Mouse (Mus musculus) adrenal gland, postnatal 4 days (tissue): Measurements from ENCODE around the gene Olfr643. TPM values are rescaled to one million over a fixed set of nuclear protein-coding genes. Genes with fewer than 3 reads are reported as not detected.
"Not testable (repeated sequence)": the region's sequence is repeated elsewhere in the genome, so short reads cannot be mapped to it uniquely, and the experiment has no call there.

ENCODE experiments used
- DNase-seq, 2 experiments: peaks; one replicate each; pipeline ENCODE4 v3.0.0; 2021 to 2022; ENCODE audit warnings: low spot score in 2 of 2, mixed read lengths in 2 of 2
- total RNA-seq, 2 experiments: library from RNA; stranded (reverse); gene quantifications; 2 replicates each; pipeline ENCODE4 v1.2.3; 2021

Olfr643 gene
- total RNA-seq, 2 experiments from 2014 or later, result not detected

DNA sequence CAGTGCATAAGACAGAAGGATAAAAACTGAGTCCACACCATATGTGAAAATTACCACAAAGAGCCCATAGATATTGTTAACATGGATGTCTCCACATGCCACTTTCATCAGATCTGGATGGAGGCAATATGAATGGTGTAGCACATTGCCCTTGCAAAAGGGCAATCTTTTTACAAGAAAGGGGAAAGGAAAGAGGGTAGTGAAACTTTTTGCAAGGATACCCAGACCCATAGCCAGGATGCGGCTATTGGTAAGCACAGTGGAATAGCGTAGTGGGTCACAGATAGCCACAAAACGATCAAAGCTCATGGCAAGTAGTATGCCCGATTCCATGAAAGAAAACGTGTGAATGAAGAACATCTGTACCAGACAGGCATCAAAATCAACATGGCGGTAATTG is 115.6 kb downstream of the Olfr643 start:
- DNase-seq, result no peak

DNA sequence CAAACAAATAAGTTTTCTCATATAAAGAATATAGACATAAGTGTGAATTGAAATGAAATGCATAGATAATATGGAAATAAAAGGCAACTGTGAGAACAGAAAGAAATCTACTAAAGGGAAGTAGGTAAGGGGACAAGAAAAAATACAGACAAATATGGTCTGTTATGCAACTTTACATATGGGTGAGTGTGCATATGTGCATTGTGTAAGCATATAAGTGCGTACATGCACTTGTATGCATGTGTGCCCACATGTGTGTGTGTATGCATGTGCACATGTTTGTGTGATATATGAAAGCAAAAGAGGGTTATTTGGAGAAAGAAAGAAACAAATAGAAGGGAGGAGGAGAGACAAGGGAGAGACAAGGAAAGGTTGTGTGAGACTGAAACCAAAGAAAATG is 118.3 kb downstream of the Olfr643 start:
- no peak for DNase-seq

DNA sequence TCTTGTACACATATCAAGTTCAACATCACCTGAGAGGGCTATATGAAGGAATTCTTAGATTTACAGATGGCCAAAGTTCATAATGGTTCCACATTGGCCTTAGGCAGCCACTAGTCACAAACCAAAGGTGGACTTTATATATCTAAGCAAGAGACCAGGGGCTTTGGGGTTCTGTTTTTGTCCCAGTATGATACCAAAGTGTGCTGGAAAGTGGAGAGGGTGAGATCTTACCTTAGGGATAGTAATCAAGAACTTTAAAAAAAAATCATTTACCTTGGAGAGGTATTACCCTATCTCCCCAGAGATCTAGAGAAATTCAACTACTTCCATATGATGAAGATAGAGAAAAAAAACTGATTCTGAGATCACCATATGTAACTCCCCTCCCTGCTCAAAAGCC is 120.0 kb downstream of the Olfr643 start, which contains the start of gene Olfr639:
Gene Olfr639 (minus strand): TSS at position 101 of the 400 bp plus-strand sequence.
- no peak for DNase-seq

DNA sequence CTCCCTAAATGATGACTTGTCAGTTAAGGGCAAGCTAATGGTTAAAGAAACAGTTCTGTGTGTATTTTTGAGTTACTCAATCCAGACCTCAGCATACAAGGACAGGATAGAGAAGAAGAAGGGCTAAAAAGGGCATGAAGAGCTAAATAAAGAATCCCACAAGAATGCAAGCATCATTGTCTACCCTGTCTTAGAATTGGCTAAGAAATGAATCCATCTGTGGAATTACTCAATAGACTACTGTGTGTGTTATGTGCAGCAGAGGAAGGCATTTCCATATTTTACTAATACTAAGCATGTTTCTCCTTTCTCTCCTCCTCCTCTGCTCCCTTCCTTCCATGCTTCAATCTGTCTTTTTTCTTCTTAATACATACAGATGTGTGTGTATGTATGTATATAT is 138.1 kb downstream of the Olfr643 start:
- DNase-seq, result no peak

DNA sequence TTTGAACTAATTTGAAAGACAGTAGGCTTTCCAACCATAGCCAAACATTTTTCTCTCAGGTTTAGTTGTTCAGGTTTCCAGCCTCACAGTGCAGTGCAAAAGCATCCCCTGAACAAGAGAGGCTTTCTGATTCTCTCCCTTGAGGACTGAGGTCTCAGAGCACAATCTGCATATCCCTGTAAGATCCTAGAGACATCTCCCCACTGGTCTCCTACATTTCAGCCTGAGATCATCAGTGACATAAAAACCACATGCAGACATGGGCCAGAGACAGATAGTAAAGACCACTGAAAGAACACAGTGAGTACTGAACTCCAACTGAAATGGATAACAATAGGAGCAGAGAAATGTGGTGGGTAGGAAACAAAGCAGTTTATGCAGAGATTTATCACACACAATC is 138.8 kb downstream of the Olfr643 start, which contains the start of gene Olfr638:
Gene Olfr638 (plus strand): TSS at position 301 of the 400 bp plus-strand sequence.
- DNase-seq, result no peak

DNA sequence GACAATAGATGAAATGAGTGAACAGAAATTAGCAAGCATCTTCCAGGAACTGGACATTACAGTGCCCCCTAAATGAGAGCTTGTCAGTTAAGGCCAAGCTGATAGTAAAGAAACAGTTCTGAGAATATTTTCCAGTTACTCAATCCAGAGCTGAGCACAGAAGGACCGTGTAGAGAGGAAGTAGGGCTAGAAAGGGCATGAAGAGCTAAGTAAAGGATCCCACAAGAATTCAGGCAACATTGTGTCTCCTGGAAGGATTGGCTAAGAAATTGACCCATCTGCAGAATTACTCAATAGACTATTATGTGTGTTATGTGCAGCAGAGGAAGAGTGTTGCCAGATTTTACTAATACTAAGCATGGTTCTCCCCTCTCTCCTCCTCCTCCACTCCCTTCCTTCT is 165.4 kb downstream of the Olfr643 start:
- no peak for DNase-seq

DNA sequence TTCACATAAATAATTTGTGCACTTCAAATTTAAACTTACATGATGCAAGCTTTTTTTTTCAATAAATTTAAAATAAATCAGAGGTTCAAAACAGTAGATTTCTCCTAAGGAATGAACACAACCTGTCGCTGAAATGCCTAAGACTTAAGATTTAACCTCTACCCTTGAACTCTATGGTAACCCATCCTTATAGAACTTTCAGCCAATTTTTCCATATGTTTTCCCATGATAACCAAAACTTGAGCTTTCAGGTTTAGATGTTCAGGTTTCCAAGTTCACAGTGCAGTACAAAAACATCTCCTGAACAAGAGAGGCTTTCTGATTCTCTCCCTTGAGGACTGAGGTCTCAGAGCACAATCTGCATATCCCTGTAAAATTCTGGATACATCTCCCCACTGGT is 166.4 kb downstream of the Olfr643 start, which contains the start of gene Olfr635:
Gene Olfr635 (plus strand): TSS at position 301 of the 400 bp plus-strand sequence.
- DNase-seq, result no peak

DNA sequence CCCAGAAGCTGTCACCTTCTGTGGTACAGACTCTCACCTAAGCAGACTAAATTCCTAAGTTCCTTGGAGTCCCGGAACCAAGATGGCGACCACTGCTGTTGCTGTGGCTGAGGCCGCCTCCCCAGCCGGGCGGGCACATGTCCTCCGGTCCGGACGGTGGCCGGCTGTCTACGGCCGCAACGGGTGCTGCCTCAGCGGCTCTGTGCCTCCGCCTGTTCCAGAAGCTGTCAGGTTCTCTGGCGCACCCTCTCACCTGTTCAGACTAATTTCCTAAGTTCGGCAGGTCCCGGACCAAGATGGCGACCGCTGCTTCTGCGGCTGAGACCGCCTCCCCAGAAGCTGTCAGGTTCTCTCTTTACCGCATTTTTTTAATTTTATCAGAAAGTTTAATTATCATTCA is 170.3 kb downstream of the Olfr643 start:
- not testable (repeated sequence) for DNase-seq

Other genes starting within 250 kb of the Olfr643 start
- not detected for gene Olfr64, start 242.9 kb downstream of the Olfr643 start, total RNA-seq
- gene Olfr65, start 233.9 kb downstream of the Olfr643 start, total RNA-seq, result not detected
- gene Olfr631, start 208.6 kb downstream of the Olfr643 start, total RNA-seq, result not detected
- not detected for gene Olfr632, start 203.1 kb downstream of the Olfr643 start, total RNA-seq
- not detected for gene Olfr633, start 193.0 kb downstream of the Olfr643 start, total RNA-seq
- gene Olfr635, start 166.3 kb downstream of the Olfr643 start, total RNA-seq, result not detected
- gene Olfr638, start 138.7 kb downstream of the Olfr643 start, total RNA-seq, result not detected
- gene Olfr639, start 120.1 kb downstream of the Olfr643 start, total RNA-seq, result under 1 TPM in 1 of 2 experiments, not detected in 1; 0.08 TPM
- not detected for gene Olfr640, start 111.8 kb downstream of the Olfr643 start, total RNA-seq
- not detected for gene Olfr641, start 102.0 kb downstream of the Olfr643 start, total RNA-seq
- not detected for gene Olfr642, start 84.7 kb downstream of the Olfr643 start, total RNA-seq
- not detected for gene 4930516K23Rik, start 76.0 kb downstream of the Olfr643 start, total RNA-seq
- gene Olfr644, start 65.5 kb downstream of the Olfr643 start, total RNA-seq, result not detected
- not detected for gene Olfr645, start 51.9 kb downstream of the Olfr643 start, total RNA-seq
- gene Olfr646, start 32.5 kb downstream of the Olfr643 start, total RNA-seq, result not detected
- not detected for gene Ubqln5, start 7.6 kb downstream of the Olfr643 start, total RNA-seq
- not detected for gene Ubqln3, start 5.9 kb upstream of the Olfr643 start, total RNA-seq
- gene Ubqlnl, start 13.2 kb upstream of the Olfr643 start, total RNA-seq, result not detected
- not detected for gene Olfm5, start 27.4 kb upstream of the Olfr643 start, total RNA-seq
- under 1 TPM in 1 of 2 experiments, not detected in 1; 0.11 TPM for gene Olfr648, start 46.0 kb upstream of the Olfr643 start, total RNA-seq
- gene Olfr649, start 58.6 kb upstream of the Olfr643 start, total RNA-seq, result not detected
- 1 to 10 TPM; 2.1 to 2.7 TPM for gene Trim6, start 81.4 kb upstream of the Olfr643 start, total RNA-seq
- 10 to 100 TPM; 11.1 to 11.7 TPM for gene Trim34a, start 107.1 kb upstream of the Olfr643 start, total RNA-seq
- 1 to 10 TPM; 6.7 to 7.5 TPM for gene Trim5, start 150.7 kb upstream of the Olfr643 start, total RNA-seq
- 10 to 100 TPM; 17.8 to 21.4 TPM for gene Trim12a, start 178.1 kb upstream of the Olfr643 start, total RNA-seq
- gene Trim34b, start 192.1 kb upstream of the Olfr643 start, total RNA-seq, result 1 to 10 TPM; 1.0 to 1.2 TPM
- gene Trim12c, start 216.0 kb upstream of the Olfr643 start, total RNA-seq, result 10 to 100 TPM; 15.6 to 15.9 TPM
- not detected for gene Trim30b, start 232.5 kb upstream of the Olfr643 start, total RNA-seq